Mouse (Mus musculus) gastrocnemius, postnatal 10 days (tissue): ENCODE measurements around the gene Sh2d4b. TPM values are rescaled to one million over a fixed set of nuclear protein-coding genes. Genes with fewer than 3 reads are reported as not detected.
A peak's percentile ranks its signal among the peaks of the same experiment; 100 is the strongest.

Experiments used
- DNase-seq: peaks from one replicate; pipeline ENCODE4 v3.0.0; 2021; ENCODE audit warnings: mixed read lengths
- total RNA-seq, 2 experiments: library from RNA; stranded (reverse); gene quantifications; 2 replicates each; pipeline ENCODE4 v1.2.3; 2021

The Sh2d4b gene
- total RNA-seq, 2 experiments from 2014 or later, result 0.56 to 0.87 TPM

DNA sequence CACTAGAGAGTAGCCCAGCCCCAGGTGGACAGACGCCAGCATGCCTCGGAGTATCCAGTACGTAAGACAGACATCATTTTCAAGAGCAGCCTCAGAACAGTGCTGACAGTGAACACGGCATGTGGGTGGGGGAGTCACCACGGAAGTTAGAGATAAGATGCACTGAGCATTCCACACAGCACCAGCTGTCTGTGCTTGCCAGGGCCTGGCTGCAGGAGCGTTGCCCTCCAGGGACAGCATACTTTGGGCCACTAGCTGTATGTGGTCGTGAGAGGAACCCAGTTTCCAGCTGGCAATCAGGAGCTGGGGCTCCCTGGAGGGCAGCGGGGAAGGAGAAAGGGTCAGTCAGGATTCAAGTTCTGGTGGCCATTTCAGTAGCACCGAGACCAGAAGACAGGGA lies 13.7 kb upstream of the Sh2d4b start:
- DNase-seq, result no peak

DNA sequence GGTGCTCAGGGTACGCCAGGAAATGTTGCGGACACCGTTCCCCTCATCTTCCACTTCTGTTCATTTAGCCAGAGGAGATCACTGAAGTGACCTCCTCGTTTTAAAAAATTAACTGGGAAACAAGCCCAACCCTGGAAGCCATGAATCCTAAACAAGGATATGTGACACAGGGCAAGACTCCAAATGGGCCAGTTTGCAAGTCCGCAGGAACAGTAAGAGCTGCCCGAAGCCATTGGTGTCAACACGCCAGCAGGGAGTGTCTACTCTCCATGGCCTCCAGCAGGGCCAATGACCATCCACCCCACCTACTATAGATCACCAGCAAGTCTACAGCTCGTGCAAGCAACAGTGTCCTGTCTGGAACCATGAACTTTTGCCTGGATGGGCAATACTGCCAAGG lies 12.7 kb upstream of the Sh2d4b start:
- no peak for DNase-seq

DNA sequence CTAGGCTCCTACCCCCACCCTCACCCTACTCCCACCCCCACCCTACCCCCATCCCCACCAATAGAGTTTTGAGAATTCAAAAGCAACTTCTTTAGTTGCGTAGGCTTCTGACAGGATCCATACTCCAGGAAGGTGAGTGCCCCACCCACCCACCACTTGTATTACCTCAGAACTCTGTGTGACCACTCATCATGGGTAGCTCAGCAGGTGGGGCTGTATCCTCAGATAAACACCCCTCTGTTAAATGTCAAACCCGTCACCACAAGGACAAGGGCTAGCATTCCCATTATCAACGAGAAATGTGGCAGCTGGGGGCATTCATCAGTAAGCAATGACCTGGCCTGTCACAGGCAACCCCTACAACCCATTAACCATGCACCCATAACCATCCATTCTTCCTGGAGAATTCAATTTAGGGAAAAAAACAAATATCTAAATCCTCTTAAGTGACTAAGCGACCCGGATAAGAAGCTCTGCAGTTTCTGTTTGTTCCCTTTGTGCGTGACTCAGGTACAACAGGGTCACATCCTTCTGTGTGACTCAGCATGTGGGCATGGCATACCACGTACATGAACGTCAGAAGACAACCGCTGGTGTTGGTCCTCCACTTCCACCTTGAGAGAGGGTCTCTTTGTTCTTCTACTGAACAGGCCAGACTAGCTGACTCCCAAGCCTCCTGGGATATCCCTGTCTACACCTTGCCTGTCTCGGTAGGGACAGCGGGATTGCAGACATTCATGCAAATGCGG lies 9.4 kb upstream of the Sh2d4b start:
- DNase-seq, result no peak

DNA sequence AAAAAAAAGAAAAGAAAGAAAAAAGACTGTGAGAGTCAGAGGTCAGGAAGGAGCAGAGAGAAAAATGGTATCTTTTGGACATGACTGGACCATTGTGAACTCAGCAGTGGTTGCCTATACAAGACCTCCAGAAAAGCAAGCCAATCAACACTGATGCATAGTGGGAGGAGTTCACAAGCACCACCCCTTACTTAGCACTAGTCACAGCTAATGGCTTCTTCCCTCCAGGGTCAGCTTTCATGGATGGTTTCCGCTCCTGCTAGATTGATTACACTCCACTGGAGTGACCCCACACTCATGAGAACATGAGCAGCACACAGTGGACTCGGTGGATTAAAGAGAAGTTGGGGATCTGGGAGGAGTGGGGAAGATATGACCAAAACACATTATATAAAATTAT lies 7.2 kb upstream of the Sh2d4b start:
- no peak for DNase-seq

DNA sequence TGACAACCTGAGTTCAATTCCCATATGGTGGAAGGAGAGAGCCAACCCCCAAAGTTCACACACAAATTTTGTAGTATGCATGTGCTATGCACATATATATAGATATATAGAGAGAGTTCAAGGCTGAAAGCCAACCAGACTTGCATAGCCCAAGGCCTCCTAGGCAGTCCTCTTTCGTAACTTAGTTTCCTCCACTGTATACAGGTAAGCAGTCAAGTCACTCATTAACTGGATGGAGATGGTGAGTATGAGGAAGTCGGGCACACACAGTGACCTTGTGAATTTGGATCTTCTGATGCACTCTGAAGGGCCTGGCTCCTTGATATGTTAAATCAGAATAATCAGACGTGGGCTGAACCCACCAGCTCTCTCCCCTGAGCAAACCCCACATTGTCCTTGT lies 4.8 kb upstream of the Sh2d4b start:
- DNase-seq, result no peak

- no peak for DNase-seq
These were observed 2.6 kb upstream of the Sh2d4b start for GRCm38 (mm10) chr14:40895681-40896080.

- peak; percentile 84 for DNase-seq
These were observed 1.6 kb upstream of the Sh2d4b start for GRCm38 (mm10) chr14:40894576-40895247.

DNA sequence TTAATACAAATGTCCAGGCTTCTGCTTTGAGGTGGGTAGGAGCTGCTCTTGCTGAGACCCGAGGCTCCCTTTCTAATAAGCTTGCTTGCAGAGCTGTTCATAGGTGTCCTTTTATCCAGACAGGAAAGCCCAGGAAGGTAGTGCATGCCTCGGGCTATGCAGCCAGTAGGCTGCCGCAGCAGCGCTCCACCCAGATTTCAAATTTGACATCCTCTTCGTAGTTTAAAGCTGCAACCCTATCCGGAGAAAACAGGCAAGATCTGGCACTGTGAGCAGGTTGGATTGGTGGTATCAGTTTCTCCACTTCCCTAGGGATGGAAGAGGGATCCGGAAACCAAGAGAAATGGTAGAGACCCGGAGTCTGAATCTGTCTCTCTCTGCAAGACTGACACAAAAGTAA lies 818 bp upstream of the Sh2d4b start:
- DNase-seq, result no peak

DNA sequence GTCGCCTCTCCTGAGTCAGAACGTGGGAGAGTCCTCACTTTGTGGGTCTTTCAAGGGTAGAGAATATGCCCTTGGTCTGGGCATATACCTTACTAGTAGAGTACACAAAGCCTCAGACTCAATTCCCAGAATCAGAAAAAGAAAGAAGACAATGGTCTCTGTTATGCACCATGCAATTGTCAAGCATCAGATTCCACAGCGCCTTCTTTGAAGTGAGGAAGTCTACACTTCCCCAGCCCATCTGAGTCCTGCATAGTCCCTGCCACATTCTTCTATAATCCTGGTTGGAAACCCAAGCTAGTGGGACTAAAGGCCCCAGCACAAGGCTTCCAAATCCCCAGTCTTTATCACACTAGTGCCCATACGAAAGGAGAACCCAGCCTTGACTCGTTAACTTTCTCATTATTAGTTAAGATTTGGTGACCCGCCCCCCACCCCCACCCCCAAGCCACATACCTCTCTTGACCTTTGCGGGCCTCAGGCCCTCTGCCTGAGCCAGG lies 690 bp downstream of the Sh2d4b start:
- DNase-seq, result no peak

GRCm38 (mm10) chr14:40891506-40891905 lies 1.6 kb downstream of the Sh2d4b start:
- no peak for DNase-seq

- peak; percentile 25 for DNase-seq
These were observed 3.4 kb downstream of the Sh2d4b start for GRCm38 (mm10) chr14:40889704-40890103.

- no peak for DNase-seq
These were observed 3.9 kb downstream of the Sh2d4b start for GRCm38 (mm10) chr14:40889181-40889580.

DNA sequence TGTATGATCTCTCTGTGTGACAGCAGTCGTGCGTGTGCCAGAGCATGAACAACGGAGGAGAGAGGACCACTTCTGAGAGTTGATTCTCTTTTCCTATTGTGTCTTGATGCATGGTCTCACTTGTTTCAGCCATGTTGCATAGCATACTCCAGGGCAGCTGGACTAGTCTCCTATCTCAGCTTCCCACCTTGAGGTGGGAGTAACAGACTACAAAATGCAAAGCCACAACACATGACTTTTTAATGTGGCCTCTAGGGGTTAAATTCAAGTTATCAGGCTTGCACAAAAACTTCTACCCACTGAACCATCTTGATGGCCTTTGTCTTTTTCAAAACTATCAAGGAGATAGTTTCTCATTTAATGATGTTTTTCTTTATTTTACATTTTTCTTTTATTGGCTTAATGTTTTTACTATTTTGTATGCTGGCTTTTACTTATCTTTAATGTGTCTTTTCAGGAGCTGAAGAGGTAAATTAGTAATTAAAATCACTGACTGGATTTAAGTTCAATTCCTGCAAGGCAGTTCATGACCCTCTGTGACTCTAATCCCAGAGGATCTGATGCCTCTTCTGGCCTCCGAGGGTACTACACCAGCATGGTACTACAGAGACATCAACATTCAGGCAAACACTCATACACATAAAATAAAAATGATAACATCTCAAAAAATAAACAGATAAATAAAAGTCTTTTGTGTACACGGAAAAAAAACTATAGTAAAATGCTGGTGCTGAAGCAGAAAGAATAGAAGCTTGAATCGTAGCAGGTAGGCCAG lies 6.5 kb downstream of the Sh2d4b start:
- DNase-seq, result no peak

DNA sequence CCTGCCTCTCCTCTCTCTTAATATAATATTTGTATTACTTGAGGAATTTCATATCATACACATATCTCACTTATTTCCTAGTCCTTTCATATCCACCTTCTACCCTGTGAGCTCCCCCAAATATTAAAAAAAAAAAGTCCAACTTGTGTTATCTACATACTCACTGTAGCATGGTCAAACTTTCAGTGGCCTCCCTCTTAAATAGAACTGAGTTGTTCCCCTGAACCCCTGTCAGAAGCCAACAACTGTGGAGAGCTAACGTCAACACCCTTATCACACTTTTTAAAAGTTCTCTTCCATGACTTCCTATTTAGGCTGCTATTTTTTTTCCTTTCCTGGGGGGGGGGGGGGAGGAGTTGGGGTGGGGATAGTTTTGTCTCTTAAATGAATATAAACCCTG lies 7.3 kb downstream of the Sh2d4b start:
- DNase-seq, result no peak

DNA sequence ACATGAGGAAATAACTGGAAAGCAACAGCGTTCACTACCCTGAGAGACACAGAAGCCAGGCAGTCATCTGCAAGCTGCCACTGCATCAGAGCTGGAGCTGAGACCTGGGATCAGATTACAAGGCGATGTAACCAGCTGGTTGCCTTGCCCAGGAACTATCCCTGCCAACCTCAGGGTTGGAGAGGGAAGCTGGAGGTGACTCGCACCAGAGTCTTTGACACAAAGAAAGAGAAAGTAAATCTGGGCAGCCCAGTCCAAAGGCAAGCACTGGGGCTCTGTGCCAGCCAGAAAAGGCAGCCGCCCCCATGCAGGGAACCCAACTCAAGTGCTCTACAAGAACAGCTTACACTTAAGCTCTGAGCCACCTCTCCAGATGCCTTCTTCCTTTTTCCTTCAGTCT lies 7.8 kb downstream of the Sh2d4b start:
- DNase-seq, result no peak

- no peak for DNase-seq
These were observed 18.5 kb downstream of the Sh2d4b start for GRCm38 (mm10) chr14:40874565-40874964.

DNA sequence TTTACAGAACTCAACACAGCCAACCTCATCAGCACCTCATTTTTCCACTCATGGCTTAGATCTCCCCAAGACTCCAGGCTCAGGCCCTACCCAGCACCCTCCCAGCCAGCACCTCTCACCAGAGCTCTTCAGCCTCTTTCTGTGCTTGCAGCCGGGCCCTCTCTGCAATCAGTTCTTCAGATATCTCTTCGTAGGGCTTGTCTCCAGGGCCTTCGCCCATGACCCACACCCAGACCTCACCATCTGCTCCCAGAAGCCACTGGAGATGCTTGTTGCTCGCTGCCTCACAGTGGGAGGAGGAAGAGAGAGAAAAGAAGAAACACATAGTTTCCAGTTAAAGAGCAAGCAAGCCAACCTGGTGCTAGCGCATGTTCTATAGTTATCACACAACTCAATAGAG lies 19.1 kb downstream of the Sh2d4b start:
- no peak for DNase-seq

DNA sequence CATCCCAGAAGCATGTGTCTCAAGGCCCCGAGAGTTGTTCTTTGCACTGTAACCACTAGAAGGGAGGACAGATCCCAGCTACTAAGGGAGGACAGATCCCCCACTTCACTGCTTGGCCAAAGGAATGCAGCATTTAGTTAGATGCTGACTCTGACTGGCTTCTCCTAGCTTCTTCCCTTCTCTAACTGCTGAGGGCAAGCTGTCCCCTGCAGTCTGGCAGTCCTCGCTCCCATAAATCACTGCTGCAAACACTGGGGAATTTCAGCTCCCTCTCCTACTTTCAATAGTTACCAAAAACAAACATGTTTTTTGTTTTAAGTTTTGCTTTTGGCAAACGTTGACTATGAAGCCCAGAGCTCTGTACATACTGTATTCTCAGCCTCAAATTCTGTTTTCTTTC lies 22.5 kb downstream of the Sh2d4b start:
- no peak for DNase-seq

- DNase-seq, result no peak
These were observed 28.1 kb downstream of the Sh2d4b start for GRCm38 (mm10) chr14:40864811-40865514.

DNA sequence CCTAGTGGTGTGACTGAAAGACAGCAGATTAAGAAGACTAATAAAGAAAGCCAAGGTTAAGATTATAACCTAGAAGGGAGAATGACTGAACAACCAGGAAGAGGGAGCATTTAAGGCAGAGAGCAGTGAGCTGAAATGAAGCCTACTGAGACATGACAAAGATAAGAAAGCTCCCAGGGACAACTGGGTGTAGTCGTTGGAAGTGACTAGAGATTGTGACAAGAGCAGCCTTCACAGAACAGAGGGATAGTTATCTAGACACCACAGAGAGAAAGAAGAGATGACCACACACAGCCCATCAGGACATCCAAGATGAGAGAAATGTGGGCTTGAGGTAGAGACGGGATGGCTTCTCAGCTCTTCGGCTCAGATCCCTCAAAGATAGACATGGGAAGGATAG lies 29.4 kb downstream of the Sh2d4b start:
- no peak for DNase-seq

GRCm38 (mm10) chr14:40863022-40863421 lies 30.0 kb downstream of the Sh2d4b start:
- no peak for DNase-seq

- DNase-seq, result no peak
These were observed 40.1 kb downstream of the Sh2d4b start for GRCm38 (mm10) chr14:40852978-40853377.
